Mouse (Mus musculus): ENCODE results near the gene Nkd1.

DNA sequence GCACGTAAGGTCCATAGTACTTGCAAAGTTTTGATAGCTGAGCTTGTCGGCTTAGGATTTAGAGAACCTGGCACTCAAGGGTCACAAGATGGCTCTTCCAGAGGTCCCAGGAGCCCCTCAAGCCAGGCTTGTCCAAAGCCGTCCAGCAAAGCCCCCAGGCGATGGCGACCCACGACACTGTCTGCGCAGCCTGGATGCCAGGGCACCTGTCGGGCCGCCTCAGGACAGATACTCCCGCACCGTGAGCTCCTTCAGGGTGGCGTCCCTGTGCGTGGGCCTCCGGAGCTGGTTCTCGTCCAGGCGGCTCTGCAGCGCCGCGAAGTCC is 105.7 kb downstream of the Nkd1 start:
- TF ChIP-seq CTCF (IDR thresholded peaks at IDR 0.05; ENCODE audit: low read depth) (no peak), EP300 (IDR thresholded peaks at IDR 0.05; ENCODE audit: low read depth) (no peak)

Measured in liver, postnatal 0 days (tissue).